In the genomic region with DNA sequence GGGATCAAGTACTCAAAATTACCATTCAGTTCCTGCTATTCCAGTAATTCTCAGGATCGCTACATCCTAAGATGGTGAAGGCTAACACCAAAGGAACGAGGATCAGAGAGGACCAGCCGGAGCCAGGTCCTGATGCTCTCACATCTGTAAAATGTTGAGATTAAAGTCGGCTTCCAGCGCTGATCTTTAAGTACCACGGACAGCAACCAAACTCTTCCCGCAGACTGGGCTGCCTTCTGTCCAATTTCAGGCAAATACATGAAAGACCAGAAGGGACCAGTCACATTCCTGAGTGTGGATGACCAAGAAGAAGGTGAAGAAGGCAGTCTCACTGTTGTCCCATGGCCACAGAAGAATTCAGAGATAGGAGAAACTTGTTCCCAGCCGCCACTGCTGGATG, we compare ENCODE assay signal across 12 mouse cellular contexts.
DNase-seq lines count a peak whose midpoint lies in the region; ATAC-seq and TF ChIP-seq lines count a peak whose summit lies in the region.
"Had no signal": no experiment of that assay in that cellular context is flagged by ENCODE, and none has a peak within 500 bp of the region (broad histone marks: within the 10 kb centered on the region; RNA-seq: fewer than 3 reads in every experiment).

No protein-coding gene starts in this region.

- WGBS in hindbrain, embryonic 10.5 days, result 35% methylated on average over 8 of the region's 8 CpGs
- 33% methylated on average over 8 of the region's 8 CpGs for WGBS in hindbrain, embryonic 12.5 days
- WGBS in cerebellum, adult 2 months, result 35% methylated on average over 8 of the region's 8 CpGs

- DNase-seq in hindbrain, embryonic 10.5 days (ENCODE audit: low spot score), result peak; percentile 22
- DNase-seq in ovary, postnatal 14 days (ENCODE audit: low spot score), result peak; percentile 20
- DNase-seq in ovary, adult 18-20 months (ENCODE audit: low spot score), result no peak
- DNase-seq in embryo, embryonic 11 days, result peak; percentile 68
- peak; percentile 53 for DNase-seq in retina, embryonic 14.5 days (ENCODE audit: low spot score)
- no peak for DNase-seq in cerebellum, adult 2 months
- DNase-seq: cerebellum, postnatal 36 days; thymus, adult 2 months had no signal

- no peak overlapping the region for H3K4me3 ChIP-seq in hindbrain, embryonic 10.5 days
- no peak overlapping the region for H3K4me3 ChIP-seq in hindbrain, embryonic 12.5 days
- no peak overlapping the region for H3K4me3 ChIP-seq in cerebellum, adult 2 months (replicated peaks; ENCODE audit: insufficient read depth, low read depth, low read length)
- H3K4me3 ChIP-seq: forebrain, embryonic 10.5 days; midbrain, embryonic 15.5 days had no signal

- no peak overlapping the region for H3K4me2 ChIP-seq in hindbrain, embryonic 12.5 days (replicated peaks)
- H3K4me2 ChIP-seq: midbrain, embryonic 15.5 days had no signal

- no peak overlapping the region for H3K9ac ChIP-seq in hindbrain, embryonic 12.5 days
- H3K9ac ChIP-seq: midbrain, embryonic 15.5 days had no signal

- no peaks in the 10 kb centered on the region for H3K27me3 ChIP-seq in hindbrain, embryonic 10.5 days (ENCODE audit: insufficient read depth, poor library complexity, severe bottlenecking)
- H3K27me3 ChIP-seq in hindbrain, embryonic 12.5 days, result no peaks in the 10 kb centered on the region
- no peaks in the 10 kb centered on the region; the same call in 1 of the 2 replicates for H3K27me3 ChIP-seq in cerebellum, adult 2 months (ENCODE audit: control insufficient read depth, insufficient read depth, low read length)
- H3K27me3 ChIP-seq: midbrain, embryonic 15.5 days had no signal

- TF ChIP-seq CTCF in cerebellum, adult 2 months (IDR thresholded peaks at IDR 0.05; ENCODE audit: borderline replicate concordance, insufficient read depth, low read depth, low read length), result no peak

- H3K9me3 ChIP-seq in hindbrain, embryonic 10.5 days, result no peaks in the 10 kb centered on the region
- H3K9me3 ChIP-seq in hindbrain, embryonic 12.5 days (replicated peaks), result no peaks in the 10 kb centered on the region
- H3K9me3 ChIP-seq: forebrain, embryonic 10.5 days; midbrain, embryonic 15.5 days had no signal

- no peaks in the 10 kb centered on the region for H3K36me3 ChIP-seq in hindbrain, embryonic 10.5 days
- no peaks in the 10 kb centered on the region for H3K36me3 ChIP-seq in hindbrain, embryonic 12.5 days
- H3K36me3 ChIP-seq: forebrain, embryonic 10.5 days; midbrain, embryonic 15.5 days had no signal

- no peak for ATAC-seq in hindbrain, embryonic 12.5 days (ENCODE audit: low FRiP score)
- no peak for ATAC-seq in megakaryocyte, adult 5-6 weeks (ENCODE audit: poor library complexity, severe bottlenecking)
- ATAC-seq: midbrain, embryonic 15.5 days had no signal

- no peak overlapping the region for H3K27ac ChIP-seq in hindbrain, embryonic 10.5 days
- H3K27ac ChIP-seq in hindbrain, embryonic 12.5 days, result no peak overlapping the region
- no peak overlapping the region for H3K27ac ChIP-seq in cerebellum, adult 2 months (ENCODE audit: insufficient read depth, low read length)
- H3K27ac ChIP-seq: forebrain, embryonic 10.5 days; midbrain, embryonic 15.5 days had no signal

- TF ChIP-seq POLR2A in cerebellum, adult 2 months (IDR thresholded peaks at IDR 0.05; ENCODE audit: borderline replicate concordance, insufficient read depth, low read length), result no peak

- H3K4me1 ChIP-seq in hindbrain, embryonic 10.5 days (replicated peaks), result peaks cover 5% of the 10 kb centered on the region; the same call in 1 of the 2 replicates
- no peaks in the 10 kb centered on the region; the same call in 1 of the 2 replicates for H3K4me1 ChIP-seq in hindbrain, embryonic 12.5 days
- no peaks in the 10 kb centered on the region for H3K4me1 ChIP-seq in cerebellum, adult 2 months (ENCODE audit: control insufficient read depth, insufficient read depth, low read length)
- H3K4me1 ChIP-seq: midbrain, embryonic 15.5 days had no signal

Comparison
In these comparisons a context has a peak if more than half of its experiments do, and no peak if none do; other contexts are left out.
1. DNase-seq: peak in hindbrain, embryonic 10.5 days (single experiment), ovary, postnatal 14 days (single experiment), embryo, embryonic 11 days (single experiment) and retina, embryonic 14.5 days (single experiment); none in ovary, adult 18-20 months (single experiment) and cerebellum, adult 2 months (0 of 2).